Mouse (Mus musculus) lung, embryonic 15.5 days (tissue): ENCODE measurements around the gene Gm6614. TPM values are rescaled to one million over a fixed set of nuclear protein-coding genes. Genes with fewer than 3 reads are reported as not detected.

Experiments
- ATAC-seq: fragments of 200-750 bp; cut with Nextera tagmentation; 2 replicates; pipeline ENCODE4 v1.8.0; 2017; ENCODE audit warnings: moderate number of reproducible peaks, borderline replicate concordance; ENCODE audit not compliant: low FRiP score, low TSS enrichment; ENCODE audit errors: extremely low read depth
- H3K27ac ChIP-seq: fragments of 300-500 bp; sonication (generic); 2 replicates; pipeline ENCODE4 v1.5.1; 2015; ENCODE audit warnings: moderate library complexity, mild to moderate bottlenecking, inconsistent platforms
- H3K27me3 ChIP-seq: fragments of 300-500 bp; sonication (generic); 2 replicates; pipeline ENCODE4 v1.6.1; 2015; ENCODE audit warnings: inconsistent platforms
- H3K36me3 ChIP-seq: fragments of 300-500 bp; sonication (generic); 2 replicates; pipeline ENCODE4 v1.6.1; 2015; ENCODE audit warnings: inconsistent platforms
- H3K4me1 ChIP-seq: fragments of 300-500 bp; sonication (generic); 2 replicates; pipeline ENCODE4 v1.6.1; 2015; ENCODE audit warnings: inconsistent platforms
- H3K4me2 ChIP-seq: fragments of 300-500 bp; sonication (generic); 2 replicates; pipeline ENCODE4 v1.6.1; 2015; ENCODE audit warnings: inconsistent platforms, mild to moderate bottlenecking, moderate library complexity
- H3K4me3 ChIP-seq: fragments of 300-500 bp; sonication (generic); 2 replicates; pipeline ENCODE4 v1.5.1; 2015; ENCODE audit warnings: mild to moderate bottlenecking, inconsistent platforms
- H3K9ac ChIP-seq: fragments of 300-500 bp; sonication (generic); 2 replicates; pipeline ENCODE4 v1.6.1; 2015; ENCODE audit warnings: inconsistent platforms
- H3K9me3 ChIP-seq: fragments of 300-500 bp; sonication (generic); 2 replicates; pipeline ENCODE4 v1.6.1; 2016; ENCODE audit warnings: inconsistent platforms
- WGBS: fragments of 180-500 bp; shearing (Covaris S2); methylation state at CpG from one replicate; pipeline ENCODE4 v1.1.7; 2015; 5-methylcytosine and 5-hydroxymethylcytosine counted together
- polyA plus RNA-seq: library from polyadenylated mRNA; unstranded; fragments of >200 nt; fragmentation: Nextera tagmentation; extraction: Ambion mirVana; gene quantifications from 2 replicates; pipeline ENCODE4 v1.2.1, GENCODE M21; 2015

The Gm6614 gene
- polyA plus RNA-seq, 1 experiment from 2014 or later: not detected

- Histone ChIP-seq H3K4me2 (no peak overlapping the region), H3K36me3 (no peaks in the 10 kb centered on the region), H3K27me3 (no peaks in the 10 kb centered on the region), H3K4me3 (no peak overlapping the region), H3K27ac (no peak overlapping the region), H3K9me3 (no peaks in the 10 kb centered on the region), H3K4me1 (no peaks in the 10 kb centered on the region), H3K9ac (no peak overlapping the region)
- WGBS: 37% methylated on average over 5 of the region's 5 CpGs
- ATAC-seq: no peak
Observed at GRCm38 (mm10) chr6:141960482-141960881, 50.7 kb downstream of the Gm6614 start.

DNA sequence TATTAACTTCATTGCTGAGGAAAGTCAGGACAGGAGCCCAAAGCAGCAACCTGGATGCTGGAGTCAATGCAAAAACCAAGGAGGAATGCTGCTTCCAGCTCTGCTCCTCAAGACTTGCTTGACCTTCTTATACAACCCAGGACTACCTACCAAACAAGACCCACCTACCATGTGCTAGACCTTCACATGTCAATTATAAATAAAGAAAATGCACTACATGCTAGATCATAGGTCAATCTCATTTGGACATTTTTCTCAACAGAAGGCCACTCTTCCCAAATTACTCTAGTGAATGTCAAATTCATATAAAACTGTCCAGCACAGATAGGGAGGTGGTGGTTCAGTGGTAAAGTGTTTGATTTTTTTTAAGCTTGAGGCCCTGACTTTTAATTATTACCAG, 64.4 kb downstream of the Gm6614 start, which contains the start of gene Slco1a1:
Gene Slco1a1 (minus strand): TSS at position 101 of the 400 bp plus-strand sequence.
- Histone ChIP-seq H3K9ac (no peak within 1 kb of the TSS), H3K9me3 (no peaks in the 10 kb centered on the region), H3K36me3 (no peaks in the 10 kb centered on the region), H3K4me2 (no peak within 1 kb of the TSS), H3K4me3 (no peak within 1 kb of the TSS), H3K4me1 (no peaks in the 10 kb centered on the region), H3K27me3 (no peaks in the 10 kb centered on the region), H3K27ac (no peak within 1 kb of the TSS)
- no peak for ATAC-seq

DNA sequence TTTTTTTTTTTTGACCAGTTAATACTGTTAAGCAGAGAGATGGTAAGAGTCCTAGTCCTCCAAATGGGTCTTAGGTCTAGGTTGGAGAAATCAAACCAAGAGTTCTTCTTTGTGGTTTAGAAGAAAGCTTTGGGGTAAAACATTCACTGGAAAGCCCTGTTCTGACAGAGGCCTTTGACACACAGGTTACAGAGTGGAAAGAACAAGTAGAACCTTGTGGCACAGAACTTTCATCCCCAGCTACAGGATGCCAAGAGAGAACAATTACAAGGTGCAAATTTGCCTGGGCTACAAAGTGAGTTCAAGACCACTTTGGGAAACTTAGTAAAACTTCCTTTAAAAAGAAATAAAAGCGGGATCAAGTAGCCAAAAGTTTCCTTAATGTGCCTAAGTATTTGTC, 70.8 kb downstream of the Gm6614 start:
- no peaks in the 10 kb centered on the region for H3K4me1 ChIP-seq
- no peak overlapping the region for H3K4me2 ChIP-seq
- WGBS: 47% methylated on average over 1 of the region's 1 CpGs
- no peak overlapping the region for H3K27ac ChIP-seq
- no peaks in the 10 kb centered on the region for H3K9me3 ChIP-seq
- no peak for ATAC-seq
- no peaks in the 10 kb centered on the region for H3K36me3 ChIP-seq
- no peak overlapping the region for H3K4me3 ChIP-seq
- H3K9ac ChIP-seq: no peak overlapping the region
- H3K27me3 ChIP-seq: no peaks in the 10 kb centered on the region

Other genes with a start within 250 kb of the Gm6614 start
- gene Gm5724, start 237.6 kb downstream of the Gm6614 start, polyA plus RNA-seq: not detected in 2 replicates
- 0.06 TPM in 1 of 2 replicates, not detected in the other for gene Slco1a4, start 155.2 kb downstream of the Gm6614 start, polyA plus RNA-seq
- gene Slco1a1, start 64.5 kb downstream of the Gm6614 start, polyA plus RNA-seq: not detected in 2 replicates
- gene Slco1a6, start 197.1 kb upstream of the Gm6614 start, polyA plus RNA-seq: not detected in 2 replicates